Mouse (Mus musculus) heart, embryonic 10.5 days (tissue): ENCODE data around the gene Thg1l. TPM values are rescaled to one million over a fixed set of nuclear protein-coding genes. Genes with fewer than 3 reads are reported as not detected.

Experiments
- polyA plus RNA-seq: library from polyadenylated mRNA; unstranded; fragments of >200 nt; fragmentation: Nextera tagmentation; extraction: Ambion mirVana; gene quantifications from 2 replicates; pipeline ENCODE4 v1.2.1, GENCODE M21; 2016

The Thg1l gene
- polyA plus RNA-seq, 1 experiment from 2014 or later, result 9.0 TPM

Other genes with a start within 250 kb of the Thg1l start
- gene Clint1, start 103.4 kb downstream of the Thg1l start, polyA plus RNA-seq, result 69.6 and 80.0 TPM in 2 replicates
- 7.6 and 8.5 TPM in 2 replicates for gene Lsm11, start 10.6 kb downstream of the Thg1l start, polyA plus RNA-seq
- 0.05 and 0.20 TPM in 2 replicates for gene Sox30, start 24.8 kb upstream of the Thg1l start, polyA plus RNA-seq
- gene Gm12166, start 96.8 kb upstream of the Thg1l start, polyA plus RNA-seq, result 4.3 and 4.5 TPM in 2 replicates
- gene Adam19, start 100.5 kb upstream of the Thg1l start, polyA plus RNA-seq, result 24.2 and 32.9 TPM in 2 replicates
- 7.8 and 15.7 TPM in 2 replicates for gene Nipal4, start 211.0 kb upstream of the Thg1l start, polyA plus RNA-seq